Mouse (Mus musculus): ENCODE data around the gene Eomes.

GRCm38 (mm10) chr9:118521659-118522058 is 43.6 kb downstream of the Eomes start:
- TF ChIP-seq CTCF (IDR thresholded peaks at IDR 0.05; ENCODE audit: low read depth) (no peak), EP300 (IDR thresholded peaks at IDR 0.05; ENCODE audit: low read depth) (no peak)

All from liver, postnatal 0 days (tissue).